Mouse (Mus musculus): ENCODE data around the gene Emilin2.

DNA sequence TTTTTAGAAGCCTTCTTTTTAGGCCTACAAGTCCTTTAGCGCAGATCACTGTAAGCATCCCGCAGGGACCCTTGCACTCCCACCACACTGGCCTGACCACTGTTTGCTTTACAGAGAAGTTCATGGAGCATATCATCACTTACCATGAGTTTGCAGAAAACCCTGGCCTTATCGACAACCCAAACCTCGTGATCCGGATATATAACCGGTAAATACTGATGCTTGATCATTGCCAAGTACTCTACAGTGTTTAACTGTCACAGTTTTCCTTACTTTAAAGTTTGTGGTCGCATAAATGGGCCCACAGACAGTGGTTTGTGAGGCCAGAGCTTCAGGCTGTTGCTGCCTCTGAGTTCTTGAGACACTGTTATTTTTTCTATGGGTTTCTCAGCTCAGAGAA is 73.3 kb downstream of the Emilin2 start:
- TF ChIP-seq POLR2A (IDR thresholded peaks at IDR 0.05; ENCODE audit: control insufficient read depth, low read depth, low read length) (no peak), CTCF (IDR thresholded peaks at IDR 0.05; ENCODE audit: control insufficient read depth, insufficient read depth, insufficient replicate concordance, low read depth, low read length) (no peak)

All from testis, adult 2 months (tissue).